ENCODE assay signal across 21 mouse cellular contexts in the genomic region with DNA sequence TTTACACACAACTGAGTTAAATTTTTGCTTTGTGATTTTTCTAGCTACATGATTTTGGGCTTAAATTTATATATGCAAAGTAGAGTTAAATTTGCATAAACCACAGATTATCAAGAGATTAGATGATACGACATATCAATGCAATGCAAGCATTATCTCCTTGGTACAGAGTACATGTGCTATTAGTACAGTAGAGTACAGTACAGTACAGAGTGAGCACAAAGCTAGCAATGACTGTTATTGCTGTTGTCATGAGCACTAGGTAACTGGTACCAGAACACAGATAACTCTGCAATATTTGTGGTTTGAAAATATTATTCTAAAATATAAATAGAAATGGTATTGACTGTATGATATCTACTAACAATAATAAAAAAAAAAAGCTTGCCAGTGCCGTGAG.
"Had no signal": no experiment of that assay in that cellular context is flagged by ENCODE, and none has a peak within 500 bp of the region (broad histone marks: within the 10 kb centered on the region; RNA-seq: fewer than 3 reads in every experiment).

No protein-coding gene starts in this region.

- H3K36me3 ChIP-seq: limb, embryonic 10.5 days; limb, embryonic 13.5 days; liver, embryonic 12.5 days; liver, embryonic 15.5 days; lung, embryonic 15.5 days; midbrain, embryonic 12.5 days had no signal

- H3K27me3 ChIP-seq: limb, embryonic 13.5 days; liver, embryonic 12.5 days; liver, embryonic 15.5 days; lung, embryonic 15.5 days; megakaryocyte, embryonic 14.5 days; midbrain, embryonic 12.5 days had no signal

- H3K9me3 ChIP-seq: limb, embryonic 10.5 days; limb, embryonic 13.5 days; liver, embryonic 12.5 days; liver, embryonic 15.5 days; lung, embryonic 15.5 days; megakaryocyte, embryonic 14.5 days; midbrain, embryonic 12.5 days had no signal

- H3K27ac ChIP-seq: limb, embryonic 10.5 days; limb, embryonic 13.5 days; liver, embryonic 12.5 days; liver, embryonic 15.5 days; lung, embryonic 15.5 days; midbrain, embryonic 12.5 days; stomach, postnatal 0 days had no signal

- H3K4me2 ChIP-seq: limb, embryonic 13.5 days; liver, embryonic 12.5 days; liver, embryonic 15.5 days; lung, embryonic 15.5 days; midbrain, embryonic 12.5 days had no signal

- ATAC-seq: intestine, embryonic 16.5 days; liver, embryonic 12.5 days had no signal

- H3K9ac ChIP-seq: limb, embryonic 13.5 days; liver, embryonic 12.5 days; liver, embryonic 15.5 days; lung, embryonic 15.5 days; midbrain, embryonic 12.5 days had no signal

- H3K4me3 ChIP-seq: limb, embryonic 10.5 days; limb, embryonic 13.5 days; liver, embryonic 12.5 days; liver, embryonic 15.5 days; lung, embryonic 15.5 days; megakaryocyte, embryonic 14.5 days; midbrain, embryonic 12.5 days had no signal

- DNase-seq: kidney, adult 18-20 months; kidney, adult 9 months; kidney, postnatal 14 days; kidney, postnatal 4 days; layer of hippocampus, postnatal 36 days; liver; lung, adult 18-20 months; lung, postnatal 10 days; lung, postnatal 36 days; right cerebral cortex, postnatal 4 days; thymus, adult 2 months; thymus, postnatal 25 days had no signal

- H3K4me1 ChIP-seq: limb, embryonic 10.5 days; limb, embryonic 13.5 days; liver, embryonic 12.5 days; liver, embryonic 15.5 days; lung, embryonic 15.5 days; megakaryocyte, embryonic 14.5 days had no signal
